Mouse (Mus musculus) olfactory bulb, adult 2 months (tissue): ENCODE measurements around the gene AA986860.

Experiments used
- CTCF ChIP-seq: fragments of 200-500 bp; IDR thresholded peaks from 2 replicates; pipeline ENCODE4 v1.5.1; 2012; ENCODE audit warnings: low read depth, mild to moderate bottlenecking, low read length, moderate library complexity; ENCODE audit not compliant: insufficient read depth
- POLR2A ChIP-seq: fragments of 200-500 bp; IDR thresholded peaks from 2 replicates; pipeline ENCODE4 v1.6.1; 2012; ENCODE audit warnings: mild to moderate bottlenecking, low read depth, low read length, moderate library complexity; ENCODE audit not compliant: insufficient read depth

- TF ChIP-seq CTCF, result no peak
- TF ChIP-seq POLR2A, result no peak
These were observed 33.2 kb upstream of the AA986860 start for GRCm38 (mm10) chr1:130698601-130699000.
